Mouse (Mus musculus): Measurements from ENCODE around the gene Ascc1. TPM values are rescaled to one million over a fixed set of nuclear protein-coding genes. Genes with fewer than 3 reads are reported as not detected.
A peak's percentile ranks its signal among the peaks of the same experiment; 100 is the strongest.
"Not testable (repeated sequence)": the region's sequence is repeated elsewhere in the genome, so short reads cannot be mapped to it uniquely, and the experiment has no call there.

Gene Ascc1
- polyA plus RNA-seq, 1 experiment from 2014 or later = 58.0 TPM

DNA sequence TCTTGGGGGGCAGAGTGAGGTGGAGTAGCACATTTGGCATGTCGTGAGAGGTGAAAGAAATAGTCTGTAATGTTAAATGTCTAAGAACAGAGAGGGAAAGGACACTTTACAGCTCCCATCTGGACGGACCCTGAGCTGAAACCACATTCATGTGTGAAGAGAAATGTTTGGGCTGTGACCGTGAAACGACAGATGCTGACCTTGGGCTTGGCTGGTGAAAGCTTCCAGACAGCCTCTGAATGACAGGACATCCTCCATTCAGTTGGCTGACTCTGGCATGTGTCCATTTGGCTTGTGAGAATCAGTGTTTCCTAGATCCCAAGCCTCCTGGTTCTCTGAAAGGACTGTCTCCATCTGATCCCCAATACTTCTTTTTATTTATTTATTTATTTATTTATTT is 14.6 kb upstream of the Ascc1 start:
- H3K9me3 ChIP-seq (ENCODE audit: low read length) = no peaks in the 10 kb centered on the region
- H3K4me3 ChIP-seq (ENCODE audit: low read length) = no peak overlapping the region
- H3K4me2 ChIP-seq (replicated peaks; ENCODE audit: low read depth, low read length) = no peak overlapping the region
- no peak overlapping the region for H3K9ac ChIP-seq (replicated peaks; ENCODE audit: low read length)
- WGBS = 81% methylated on average over 4 of the region's 4 CpGs
- peaks cover 48% of the 10 kb centered on the region for H3K36me3 ChIP-seq (ENCODE audit: insufficient read depth, low read length)
- H3K27ac ChIP-seq (ENCODE audit: low read length) = no peak overlapping the region
- peaks cover 13% of the 10 kb centered on the region for H3K4me1 ChIP-seq (ENCODE audit: insufficient read depth, low read length)
- no peaks in the 10 kb centered on the region for H3K27me3 ChIP-seq (ENCODE audit: insufficient read depth, low read length)
- no peak for ATAC-seq (ENCODE audit: low FRiP score, low TSS enrichment)

DNA sequence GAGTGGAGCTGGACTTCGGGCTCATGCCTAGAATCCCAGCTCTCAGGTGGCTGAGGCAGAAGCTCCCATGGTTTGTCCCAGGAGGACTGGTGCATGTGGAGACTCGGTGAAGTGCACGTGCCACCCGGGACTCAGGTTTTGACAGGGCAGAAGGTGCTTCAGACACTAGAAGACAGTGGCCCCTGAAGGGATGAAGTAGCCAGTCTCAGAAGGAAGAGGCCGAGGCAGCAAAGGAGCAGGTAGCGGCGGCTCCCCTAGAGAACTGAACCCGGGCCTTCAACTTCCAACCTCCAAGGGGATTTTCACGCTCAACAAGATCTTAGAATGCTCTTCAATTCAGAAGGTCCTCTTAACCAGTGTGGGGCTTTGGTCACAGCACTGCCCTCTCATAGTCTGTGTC is 12.2 kb upstream of the Ascc1 start:
- no peak overlapping the region for H3K27ac ChIP-seq (ENCODE audit: low read length)
- WGBS = 97% methylated on average over 9 of the region's 9 CpGs
- no peaks in the 10 kb centered on the region for H3K9me3 ChIP-seq (ENCODE audit: low read length)
- H3K4me3 ChIP-seq (ENCODE audit: low read length) = no peak overlapping the region
- peaks cover 59% of the 10 kb centered on the region for H3K36me3 ChIP-seq (ENCODE audit: insufficient read depth, low read length)
- no peak for ATAC-seq (ENCODE audit: low FRiP score, low TSS enrichment)
- H3K4me1 ChIP-seq (ENCODE audit: insufficient read depth, low read length) = peaks cover 17% of the 10 kb centered on the region
- no peak overlapping the region for H3K9ac ChIP-seq (replicated peaks; ENCODE audit: low read length)
- no peak overlapping the region for H3K4me2 ChIP-seq (replicated peaks; ENCODE audit: low read depth, low read length)
- H3K27me3 ChIP-seq (ENCODE audit: insufficient read depth, low read length) = no peaks in the 10 kb centered on the region

DNA sequence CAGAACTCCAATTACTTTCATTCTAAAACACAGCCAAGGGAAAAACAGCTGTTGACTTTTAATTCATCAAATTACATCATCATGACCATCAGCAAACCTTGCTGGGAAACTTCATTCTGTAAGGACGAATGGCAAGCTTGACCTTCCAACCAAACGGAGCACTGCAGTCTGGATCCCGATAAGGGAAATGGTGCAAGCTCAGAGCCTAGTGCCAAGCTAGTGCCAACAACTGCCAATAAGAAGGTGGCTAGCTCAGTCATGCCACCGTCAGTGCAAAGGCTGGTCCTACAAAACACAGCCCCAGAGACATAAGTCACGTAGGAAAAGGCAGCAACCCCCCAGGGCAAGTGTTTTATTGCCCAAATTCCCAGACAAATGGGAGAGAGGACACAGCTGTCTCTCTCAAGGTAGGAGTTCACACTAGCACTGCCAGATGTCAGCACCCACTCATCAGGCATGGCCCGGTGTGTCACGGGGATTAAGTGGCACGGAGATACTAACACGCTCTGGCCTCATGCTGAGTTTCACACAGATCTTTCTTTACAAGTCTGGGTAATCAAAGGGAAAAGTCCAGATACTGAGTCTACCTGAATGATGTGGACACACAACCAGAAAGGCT is 11.2 kb upstream of the Ascc1 start:
- Histone ChIP-seq H3K4me3 (ENCODE audit: low read length) (no peak overlapping the region), H3K4me2 (replicated peaks; ENCODE audit: low read depth, low read length) (no peak overlapping the region), H3K4me1 (ENCODE audit: insufficient read depth, low read length) (peaks cover 17% of the 10 kb centered on the region), H3K9ac (replicated peaks; ENCODE audit: low read length) (no peak overlapping the region), H3K27ac (ENCODE audit: low read length) (no peak overlapping the region), H3K9me3 (ENCODE audit: low read length) (no peaks in the 10 kb centered on the region), H3K36me3 (ENCODE audit: insufficient read depth, low read length) (peaks cover 64% of the 10 kb centered on the region), H3K27me3 (ENCODE audit: insufficient read depth, low read length) (no peaks in the 10 kb centered on the region)
- 41% methylated on average over 9 of the region's 9 CpGs for WGBS
- no peak for ATAC-seq (ENCODE audit: low FRiP score, low TSS enrichment)

DNA sequence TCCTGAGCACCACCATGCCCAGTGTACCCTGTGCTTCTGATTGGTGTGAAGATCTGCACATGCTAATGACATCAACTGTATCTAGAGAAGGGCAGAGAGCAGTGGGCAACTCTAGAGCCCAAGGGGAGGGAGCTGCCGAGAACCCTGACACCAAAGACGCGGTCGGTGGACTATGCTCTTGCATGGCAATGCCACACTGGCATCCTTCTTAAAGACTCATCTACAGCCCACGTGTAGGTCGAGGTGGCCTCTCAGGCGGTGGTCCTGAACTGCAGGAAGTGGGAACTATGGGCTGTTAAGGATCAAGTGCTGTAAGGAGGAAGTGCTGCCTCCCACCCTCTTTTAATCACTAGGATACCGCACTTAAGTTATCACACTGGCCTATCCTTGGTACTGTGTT is 10.6 kb upstream of the Ascc1 start:
- H3K4me2 ChIP-seq (replicated peaks; ENCODE audit: low read depth, low read length) = no peak overlapping the region
- H3K27ac ChIP-seq (ENCODE audit: low read length) = peak overlapping the region; percentile 17; the same call in 1 of the 2 replicates
- WGBS = 54% methylated on average over 8 of the region's 8 CpGs
- peak; percentile 57; the same call in 1 of the 2 replicates for ATAC-seq (ENCODE audit: low FRiP score, low TSS enrichment)
- H3K4me1 ChIP-seq (ENCODE audit: insufficient read depth, low read length) = peaks cover 17% of the 10 kb centered on the region
- H3K9me3 ChIP-seq (ENCODE audit: low read length) = no peaks in the 10 kb centered on the region
- no peak overlapping the region for H3K4me3 ChIP-seq (ENCODE audit: low read length)
- H3K27me3 ChIP-seq (ENCODE audit: insufficient read depth, low read length) = no peaks in the 10 kb centered on the region
- no peak overlapping the region for H3K9ac ChIP-seq (replicated peaks; ENCODE audit: low read length)
- H3K36me3 ChIP-seq (ENCODE audit: insufficient read depth, low read length) = peaks cover 63% of the 10 kb centered on the region

DNA sequence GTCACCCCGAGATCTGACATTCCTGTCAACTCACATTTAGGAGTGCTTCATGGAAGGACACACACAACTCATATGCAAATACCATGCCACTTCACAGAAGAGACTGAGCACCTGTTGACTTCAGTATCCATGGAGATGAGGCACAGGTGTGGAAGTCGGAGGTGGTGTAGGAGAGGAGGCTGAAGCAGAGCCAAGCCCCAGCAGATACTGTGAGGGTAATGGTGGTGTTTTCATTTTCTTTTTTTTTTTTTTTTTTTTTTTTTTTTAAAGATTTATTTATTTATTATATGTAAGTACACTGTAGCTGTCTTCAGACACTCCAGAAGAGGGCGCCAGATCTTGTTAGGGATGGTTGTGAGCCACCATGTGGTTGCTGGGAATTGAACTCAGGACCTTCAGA is 8.8 kb upstream of the Ascc1 start:
- not testable (repeated sequence) for H3K27me3 ChIP-seq (ENCODE audit: insufficient read depth, low read length); H3K4me3 ChIP-seq (ENCODE audit: low read length); H3K27ac ChIP-seq (ENCODE audit: low read length); H3K9me3 ChIP-seq (ENCODE audit: low read length); H3K4me2 ChIP-seq (replicated peaks; ENCODE audit: low read depth, low read length); H3K9ac ChIP-seq (replicated peaks; ENCODE audit: low read length); ATAC-seq (ENCODE audit: low FRiP score, low TSS enrichment)
- Histone ChIP-seq H3K36me3 (ENCODE audit: insufficient read depth, low read length) (peaks cover 46% of the 10 kb centered on the region), H3K4me1 (ENCODE audit: insufficient read depth, low read length) (peaks cover 17% of the 10 kb centered on the region)
- 90% methylated on average over 2 of the region's 3 CpGs for WGBS

DNA sequence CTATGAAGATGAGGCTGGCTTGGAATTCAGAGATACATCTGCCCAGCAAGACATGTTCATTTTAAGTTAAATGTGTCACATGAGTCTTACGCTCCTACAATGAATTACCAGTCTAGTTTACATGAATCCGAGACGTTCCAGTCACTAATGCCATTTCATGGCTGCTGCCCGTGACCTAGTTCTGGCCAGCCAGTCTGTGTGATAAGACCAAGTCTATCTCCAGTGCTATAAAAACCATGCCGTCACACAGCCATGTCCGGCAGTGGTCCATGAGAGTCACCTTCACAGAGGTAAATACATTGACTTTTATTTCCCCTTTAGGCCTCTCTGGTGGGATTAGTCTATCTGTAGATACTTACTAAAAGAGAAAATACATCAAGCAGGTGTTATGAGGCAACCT is 6.7 kb upstream of the Ascc1 start:
- no peak for ATAC-seq (ENCODE audit: low FRiP score, low TSS enrichment)
- H3K4me3 ChIP-seq (ENCODE audit: low read length) = no peak overlapping the region
- WGBS = 83% methylated on average over 6 of the region's 6 CpGs

DNA sequence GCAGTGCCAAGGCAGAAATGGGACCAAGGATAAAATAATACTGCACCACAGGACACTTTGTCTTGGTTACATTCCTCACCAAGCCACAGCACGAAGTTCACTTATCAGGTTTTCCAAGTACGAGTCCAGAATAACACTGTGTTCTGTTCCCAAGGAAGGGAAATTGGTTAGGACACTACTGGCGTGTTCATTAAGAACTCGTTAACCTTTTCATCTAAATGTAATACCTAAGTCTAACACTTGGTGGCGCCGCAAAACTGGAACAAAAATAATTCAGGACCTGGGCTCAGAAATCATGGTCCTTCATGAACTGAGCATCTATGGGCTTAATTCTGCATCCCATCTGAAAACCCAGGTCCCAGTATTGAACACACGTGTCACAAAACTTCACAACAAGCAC is 5.0 kb upstream of the Ascc1 start:
- 24% methylated on average over 7 of the region's 7 CpGs for WGBS
- peaks cover 24% of the 10 kb centered on the region for H3K36me3 ChIP-seq (ENCODE audit: insufficient read depth, low read length)

More for the DNA sequence above, 6.7 kb upstream of the Ascc1 start:
- Histone ChIP-seq H3K27ac (ENCODE audit: low read length) (no peak overlapping the region), H3K9me3 (ENCODE audit: low read length) (no peaks in the 10 kb centered on the region), H3K9ac (replicated peaks; ENCODE audit: low read length) (no peak overlapping the region), H3K4me2 (replicated peaks; ENCODE audit: low read depth, low read length) (no peak overlapping the region), H3K4me1 (ENCODE audit: insufficient read depth, low read length) (peaks cover 17% of the 10 kb centered on the region), H3K36me3 (ENCODE audit: insufficient read depth, low read length) (peaks cover 26% of the 10 kb centered on the region), H3K27me3 (ENCODE audit: insufficient read depth, low read length) (no peaks in the 10 kb centered on the region)

DNA sequence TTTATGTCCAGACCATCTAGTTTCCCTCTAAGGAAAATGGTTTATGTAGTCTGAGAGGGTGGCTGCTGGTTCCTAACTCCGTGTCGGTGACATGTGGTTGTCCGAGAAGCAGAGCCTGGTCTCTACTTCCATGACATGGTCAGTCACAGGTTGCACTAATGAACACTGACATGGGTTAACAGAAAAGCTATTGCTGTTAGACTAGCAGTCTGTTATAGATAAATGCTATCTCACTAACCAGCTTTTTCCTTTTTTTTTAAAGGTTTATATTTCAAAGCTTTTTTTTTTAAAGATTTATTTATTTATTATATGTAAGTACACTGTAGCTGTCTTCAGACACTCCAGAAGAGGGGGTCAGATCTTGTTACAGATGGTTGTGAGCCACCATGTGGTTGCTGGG is 3.5 kb upstream of the Ascc1 start:
- no peak for ATAC-seq (ENCODE audit: low FRiP score, low TSS enrichment)
- H3K27ac ChIP-seq (ENCODE audit: low read length) = no peak overlapping the region
- H3K36me3 ChIP-seq (ENCODE audit: insufficient read depth, low read length) = peaks cover 19% of the 10 kb centered on the region
- peaks cover 21% of the 10 kb centered on the region for H3K4me1 ChIP-seq (ENCODE audit: insufficient read depth, low read length)
- H3K27me3 ChIP-seq (ENCODE audit: insufficient read depth, low read length) = no peaks in the 10 kb centered on the region
- no peak overlapping the region for H3K4me2 ChIP-seq (replicated peaks; ENCODE audit: low read depth, low read length)
- 87% methylated on average over 3 of the region's 3 CpGs for WGBS
- H3K9ac ChIP-seq (replicated peaks; ENCODE audit: low read length) = no peak overlapping the region
- no peaks in the 10 kb centered on the region for H3K9me3 ChIP-seq (ENCODE audit: low read length)
- no peak overlapping the region for H3K4me3 ChIP-seq (ENCODE audit: low read length)

More for the DNA sequence above, 5.0 kb upstream of the Ascc1 start:
- H3K9ac ChIP-seq (replicated peaks; ENCODE audit: low read length) = no peak overlapping the region
- H3K27ac ChIP-seq (ENCODE audit: low read length) = no peak overlapping the region
- H3K27me3 ChIP-seq (ENCODE audit: insufficient read depth, low read length) = no peaks in the 10 kb centered on the region
- no peaks in the 10 kb centered on the region for H3K9me3 ChIP-seq (ENCODE audit: low read length)
- no peak overlapping the region for H3K4me3 ChIP-seq (ENCODE audit: low read length)
- H3K4me2 ChIP-seq (replicated peaks; ENCODE audit: low read depth, low read length) = no peak overlapping the region
- no peak for ATAC-seq (ENCODE audit: low FRiP score, low TSS enrichment)
- peaks cover 19% of the 10 kb centered on the region for H3K4me1 ChIP-seq (ENCODE audit: insufficient read depth, low read length)

DNA sequence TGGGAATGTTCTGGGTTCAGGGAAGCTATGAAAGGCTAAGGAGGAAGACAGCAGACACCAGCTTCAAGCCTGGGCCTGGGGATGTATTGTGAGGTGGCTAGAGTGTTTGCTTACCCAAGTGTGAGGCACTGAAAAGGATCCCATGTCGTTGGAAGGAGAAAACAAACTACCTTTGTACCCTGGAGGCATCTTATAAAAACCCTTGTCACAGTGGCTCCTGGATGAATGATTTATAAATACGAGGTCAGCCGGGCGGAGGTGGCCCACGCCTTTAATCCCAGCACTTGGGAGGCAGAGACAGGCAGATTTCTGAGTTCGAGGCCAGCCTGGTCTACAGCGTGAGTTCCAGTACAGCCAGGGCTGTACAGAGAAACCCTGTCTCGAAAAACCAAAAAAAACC is 942 bp upstream of the Ascc1 start:
- WGBS = 75% methylated on average over 8 of the region's 8 CpGs
- H3K36me3 ChIP-seq (ENCODE audit: insufficient read depth, low read length); H3K27me3 ChIP-seq (ENCODE audit: insufficient read depth, low read length); H3K9me3 ChIP-seq (ENCODE audit: low read length); H3K27ac ChIP-seq (ENCODE audit: low read length); ATAC-seq (ENCODE audit: low FRiP score, low TSS enrichment): not testable (repeated sequence)
- peaks cover 21% of the 10 kb centered on the region for H3K4me1 ChIP-seq (ENCODE audit: insufficient read depth, low read length)
- peak overlapping the region; percentile 90 for H3K4me2 ChIP-seq (replicated peaks; ENCODE audit: low read depth, low read length)
- peak overlapping the region; percentile 31; the same call in 1 of the 2 replicates for H3K9ac ChIP-seq (replicated peaks; ENCODE audit: low read length)
- peak overlapping the region; percentile 85; the same call in 1 of the 2 replicates for H3K4me3 ChIP-seq (ENCODE audit: low read length)

DNA sequence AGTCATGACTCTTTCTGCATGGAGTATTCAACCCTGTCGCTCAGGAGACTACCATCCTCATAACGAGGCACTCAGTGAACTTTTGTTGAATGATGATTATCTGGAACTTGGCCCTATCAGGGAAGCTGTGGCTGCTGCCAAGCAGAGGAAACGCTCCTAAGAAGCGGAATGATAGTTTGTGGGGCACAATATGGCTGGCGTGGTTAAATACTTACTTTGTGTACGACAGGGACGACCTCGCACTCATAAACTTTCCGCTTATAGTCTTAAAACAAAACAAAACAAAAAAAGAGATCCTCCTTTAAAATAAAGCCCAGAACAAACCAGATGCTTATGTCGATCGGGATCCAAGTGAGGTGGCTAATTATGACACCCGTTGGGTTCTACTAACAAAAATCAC is 402 bp upstream of the Ascc1 start:
- Histone ChIP-seq H3K4me2 (replicated peaks; ENCODE audit: low read depth, low read length) (peak overlapping the region; percentile 90), H3K36me3 (ENCODE audit: insufficient read depth, low read length) (peaks cover 7% of the 10 kb centered on the region; the same call in 1 of the 2 replicates), H3K4me3 (ENCODE audit: low read length) (peak overlapping the region; percentile 85), H3K9me3 (ENCODE audit: low read length) (no peaks in the 10 kb centered on the region), H3K9ac (replicated peaks; ENCODE audit: low read length) (peak overlapping the region; percentile 90), H3K27me3 (ENCODE audit: insufficient read depth, low read length) (no peaks in the 10 kb centered on the region), H3K4me1 (ENCODE audit: insufficient read depth, low read length) (peaks cover 21% of the 10 kb centered on the region), H3K27ac (ENCODE audit: low read length) (peak overlapping the region; percentile 99)
- no peak for ATAC-seq (ENCODE audit: low FRiP score, low TSS enrichment)
- 2% methylated on average over 12 of the region's 12 CpGs for WGBS
